Mouse (Mus musculus) neural tube, embryonic 13.5 days (tissue): ENCODE measurements around the gene Tubg2. TPM values are rescaled to one million over a fixed set of nuclear protein-coding genes. Genes with fewer than 3 reads are reported as not detected.
A peak's percentile ranks its signal among the peaks of the same experiment; 100 is the strongest.
"Not testable (repeated sequence)": the region's sequence is repeated elsewhere in the genome, so short reads cannot be mapped to it uniquely, and the experiment has no call there.

Experiments
- ATAC-seq: fragments of 200-750 bp; cut with Nextera tagmentation; 2 replicates; pipeline ENCODE4 v1.8.0; 2017; ENCODE audit warnings: low read depth, mild to moderate bottlenecking, moderate TSS enrichment, moderate library complexity
- H3K27ac ChIP-seq: fragments of 300-500 bp; sonication (generic); replicated peaks from 2 replicates; pipeline ENCODE4 v1.5.1; 2015; ENCODE audit warnings: moderate library complexity, mild to moderate bottlenecking, inconsistent platforms
- H3K27me3 ChIP-seq: fragments of 300-500 bp; sonication (generic); 2 replicates; pipeline ENCODE4 v1.6.1; 2015; ENCODE audit warnings: mild to moderate bottlenecking, inconsistent platforms
- H3K36me3 ChIP-seq: fragments of 300-500 bp; sonication (generic); 2 replicates; pipeline ENCODE4 v1.6.1; 2015; ENCODE audit warnings: mild to moderate bottlenecking, inconsistent platforms
- H3K4me1 ChIP-seq: fragments of 300-500 bp; sonication (generic); replicated peaks from 2 replicates; pipeline ENCODE4 v1.6.1; 2015; ENCODE audit warnings: inconsistent platforms
- H3K4me2 ChIP-seq: fragments of 300-500 bp; sonication (generic); 2 replicates; pipeline ENCODE4 v1.6.1; 2015; ENCODE audit warnings: inconsistent platforms, mild to moderate bottlenecking, moderate library complexity
- H3K4me3 ChIP-seq: fragments of 300-500 bp; sonication (generic); 2 replicates; pipeline ENCODE4 v1.5.1; 2015; ENCODE audit warnings: mild to moderate bottlenecking, inconsistent platforms
- H3K9ac ChIP-seq: fragments of 300-500 bp; sonication (generic); 2 replicates; pipeline ENCODE4 v1.6.1; 2015; ENCODE audit warnings: moderate library complexity, mild to moderate bottlenecking, inconsistent platforms
- H3K9me3 ChIP-seq: fragments of 300-500 bp; sonication (generic); 2 replicates; pipeline ENCODE4 v1.6.1; 2016; ENCODE audit warnings: inconsistent platforms
- WGBS: fragments of 180-500 bp; shearing (Covaris S2); methylation state at CpG from one replicate; pipeline ENCODE4 v1.1.7; 2015; 5-methylcytosine and 5-hydroxymethylcytosine counted together
- polyA plus RNA-seq: library from polyadenylated mRNA; unstranded; fragments of >200 nt; fragmentation: Nextera tagmentation; extraction: Ambion mirVana; gene quantifications from 2 replicates; pipeline ENCODE4 v1.2.1, GENCODE M21; 2015

Tubg2 gene
- polyA plus RNA-seq, 1 experiment from 2014 or later = 38.9 TPM

DNA sequence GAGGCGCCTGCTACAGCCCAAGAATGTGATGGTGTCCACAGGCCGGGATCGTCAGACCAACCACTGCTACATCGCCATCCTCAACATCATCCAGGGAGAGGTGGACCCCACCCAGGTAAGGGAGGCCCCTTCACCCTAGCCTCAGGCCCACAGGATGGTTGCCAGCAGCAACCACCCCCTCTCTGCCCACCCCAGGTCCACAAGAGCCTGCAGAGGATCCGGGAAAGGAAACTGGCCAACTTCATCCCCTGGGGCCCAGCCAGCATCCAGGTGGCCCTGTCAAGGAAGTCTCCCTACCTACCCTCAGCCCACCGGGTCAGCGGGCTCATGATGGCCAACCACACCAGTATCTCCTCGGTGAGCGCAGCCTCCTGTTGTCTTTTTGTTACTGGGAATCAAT lies 30.7 kb upstream of the Tubg2 start:
- 95% methylated on average over 9 of the region's 9 CpGs for WGBS
- peaks cover 47% of the 10 kb centered on the region for H3K36me3 ChIP-seq
- H3K4me1 ChIP-seq = peaks cover 16% of the 10 kb centered on the region
- H3K27ac ChIP-seq, H3K9me3 ChIP-seq, H3K4me3 ChIP-seq, H3K4me2 ChIP-seq, H3K9ac ChIP-seq, ATAC-seq, H3K27me3 ChIP-seq: not testable (repeated sequence)

DNA sequence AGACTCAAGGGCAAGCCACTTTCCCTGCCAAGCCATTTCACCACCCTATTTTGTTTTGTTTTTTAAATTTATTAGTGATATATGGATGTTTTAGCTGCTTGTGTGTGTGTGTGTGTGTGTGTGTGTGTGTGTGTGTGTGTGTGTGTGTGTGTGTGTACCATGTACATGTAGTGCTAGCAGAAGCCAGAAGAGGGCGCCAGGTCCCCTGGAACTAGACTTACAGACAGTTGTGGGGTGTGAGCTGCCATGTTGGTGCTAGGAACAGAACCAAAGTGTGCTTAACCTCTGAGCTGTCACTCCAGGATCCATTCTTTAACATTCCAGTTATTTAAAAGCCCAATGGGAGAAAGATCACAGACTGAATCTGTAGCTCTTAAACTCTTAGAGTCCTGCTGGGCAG lies 28.6 kb upstream of the Tubg2 start:
- Histone ChIP-seq H3K9me3 (no peaks in the 10 kb centered on the region), H3K27me3 (no peaks in the 10 kb centered on the region), H3K4me1 (no peaks in the 10 kb centered on the region), H3K9ac (no peak overlapping the region), H3K36me3 (peaks cover 47% of the 10 kb centered on the region), H3K27ac (no peak overlapping the region), H3K4me2 (no peak overlapping the region), H3K4me3 (no peak overlapping the region)
- 91% methylated on average over 1 of the region's 1 CpGs for WGBS
- no peak for ATAC-seq

DNA sequence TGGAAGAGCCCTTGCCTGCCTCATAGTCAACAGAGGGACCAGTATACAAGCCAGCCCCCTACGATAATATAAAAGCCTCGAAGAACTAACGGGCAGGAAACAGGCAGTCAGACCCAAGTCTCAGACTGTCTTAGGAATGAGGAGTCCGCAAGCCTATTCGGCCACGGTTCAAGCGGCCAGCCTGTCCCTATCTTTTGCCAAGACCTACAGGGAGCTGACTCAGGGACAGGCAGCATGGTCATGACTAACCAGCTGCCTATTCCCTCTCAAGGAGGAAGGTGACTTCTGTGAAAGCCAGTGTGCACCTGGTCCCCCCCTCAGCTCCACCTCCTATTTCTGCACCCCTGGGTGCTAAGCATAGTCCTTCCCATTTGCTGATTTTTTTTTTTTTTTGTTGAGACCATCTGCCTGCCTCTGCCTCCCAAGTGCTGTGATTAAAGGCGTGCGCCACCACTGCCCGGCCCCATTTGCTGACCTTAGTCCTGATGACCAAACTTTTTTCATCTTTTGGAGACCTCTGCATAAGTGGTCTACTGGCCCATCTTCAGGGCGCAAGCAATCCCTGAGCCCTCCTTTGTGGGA lies 26.6 kb upstream of the Tubg2 start:
- peaks cover 27% of the 10 kb centered on the region for H3K36me3 ChIP-seq
- no peak overlapping the region for H3K4me3 ChIP-seq
- no peak for ATAC-seq
- 81% methylated on average over 11 of the region's 11 CpGs for WGBS
- no peak overlapping the region for H3K4me2 ChIP-seq
- no peak overlapping the region for H3K9ac ChIP-seq
- no peaks in the 10 kb centered on the region for H3K27me3 ChIP-seq
- H3K9me3 ChIP-seq = no peaks in the 10 kb centered on the region
- H3K27ac ChIP-seq = no peak overlapping the region
- no peaks in the 10 kb centered on the region for H3K4me1 ChIP-seq

DNA sequence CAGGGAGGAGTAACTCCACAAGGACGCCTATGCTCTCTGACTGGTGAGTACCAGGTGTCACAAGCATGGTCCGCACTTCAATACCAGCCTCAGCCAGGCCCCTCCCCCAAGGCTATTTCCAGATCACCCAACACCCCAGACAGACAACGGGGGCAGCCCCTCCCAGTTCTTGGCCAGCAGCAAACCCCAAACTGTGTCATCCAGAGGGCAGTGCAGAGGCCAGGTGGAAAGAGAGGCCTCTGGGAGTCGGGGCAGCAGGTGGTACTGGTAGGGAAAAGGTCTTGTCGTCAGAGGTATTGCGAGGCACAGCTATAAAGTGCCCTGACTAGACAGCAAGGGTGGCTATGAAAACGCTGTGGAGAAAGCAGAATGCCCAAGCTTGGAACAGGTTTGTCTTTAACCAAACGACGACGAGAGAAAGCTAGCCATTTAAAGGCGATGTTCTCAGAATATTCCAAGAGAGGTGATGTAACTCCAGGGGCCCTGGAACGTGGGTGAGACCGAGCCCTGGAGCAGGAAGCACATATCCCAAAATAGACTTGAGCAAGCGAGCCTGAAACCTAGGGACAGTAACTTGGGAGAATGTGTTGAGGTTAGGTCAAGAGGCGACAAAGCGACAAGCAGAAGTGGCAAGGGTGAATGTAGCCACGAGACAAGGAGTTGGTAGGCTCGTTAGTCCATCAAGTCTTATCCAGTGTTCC lies 25.5 kb upstream of the Tubg2 start:
- Histone ChIP-seq H3K27me3 (peaks cover 4% of the 10 kb centered on the region; the same call in 1 of the 2 replicates), H3K4me1 (no peaks in the 10 kb centered on the region), H3K4me2 (no peak overlapping the region), H3K27ac (no peak overlapping the region), H3K4me3 (no peak overlapping the region), H3K9ac (no peak overlapping the region), H3K9me3 (no peaks in the 10 kb centered on the region), H3K36me3 (peaks cover 22% of the 10 kb centered on the region)
- no peak for ATAC-seq
- 46% methylated on average over 18 of the region's 18 CpGs for whole genome bisulfite sequencing

DNA sequence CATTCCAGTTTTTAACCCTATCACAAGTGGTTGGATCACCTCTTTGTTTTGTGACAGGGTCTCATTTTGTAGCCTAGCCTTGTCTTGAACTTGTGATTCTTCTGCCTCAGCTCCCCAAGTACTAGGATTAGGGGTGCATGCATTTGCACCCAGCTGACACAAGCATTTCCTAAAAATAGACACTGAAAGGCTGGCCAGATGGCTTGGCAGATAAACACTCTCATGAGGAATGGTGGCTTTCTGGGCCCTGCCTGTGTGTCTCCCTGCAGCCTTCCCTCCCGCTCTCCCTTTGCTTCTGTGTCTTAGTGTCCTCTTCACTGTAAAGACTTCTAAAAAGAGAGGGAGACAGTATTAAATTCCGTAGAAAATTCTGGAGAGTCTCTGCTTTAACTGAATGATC lies 24.5 kb upstream of the Tubg2 start:
- 94% methylated on average over 2 of the region's 2 CpGs for WGBS

DNA sequence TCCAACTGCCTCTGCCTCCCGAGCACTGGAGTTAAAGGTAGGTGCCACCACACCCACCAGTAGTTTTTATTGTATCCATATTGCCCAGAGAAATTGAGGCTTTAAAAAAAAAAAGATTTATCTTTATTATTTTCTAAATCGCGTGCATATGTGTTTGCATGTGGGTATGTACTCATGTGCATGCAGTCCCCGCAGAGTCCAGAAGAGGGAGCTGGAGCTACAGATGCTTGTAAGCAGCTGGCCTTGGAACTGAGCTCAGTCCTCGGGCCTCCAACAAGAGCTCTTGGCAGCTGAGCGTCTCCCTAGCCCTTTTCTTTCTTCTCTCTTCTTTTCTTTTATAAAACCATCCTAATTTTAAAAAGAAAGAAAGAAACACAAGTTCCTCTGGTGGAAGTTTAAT lies 24.0 kb upstream of the Tubg2 start:
- WGBS = 89% methylated on average over 6 of the region's 6 CpGs
- no peak overlapping the region for H3K9ac ChIP-seq
- H3K27ac ChIP-seq = no peak overlapping the region
- peaks cover 8% of the 10 kb centered on the region for H3K36me3 ChIP-seq
- H3K4me3 ChIP-seq = no peak overlapping the region
- no peaks in the 10 kb centered on the region for H3K9me3 ChIP-seq
- H3K27me3 ChIP-seq = peaks cover 4% of the 10 kb centered on the region; the same call in 1 of the 2 replicates
- H3K4me1 ChIP-seq = no peaks in the 10 kb centered on the region
- no peak for ATAC-seq
- no peak overlapping the region for H3K4me2 ChIP-seq

More for the DNA sequence above, 24.5 kb upstream of the Tubg2 start:
- no peak for ATAC-seq
- no peaks in the 10 kb centered on the region for H3K9me3 ChIP-seq
- no peak overlapping the region for H3K27ac ChIP-seq
- H3K4me1 ChIP-seq = no peaks in the 10 kb centered on the region
- no peak overlapping the region for H3K9ac ChIP-seq
- peaks cover 4% of the 10 kb centered on the region; the same call in 1 of the 2 replicates for H3K27me3 ChIP-seq
- peaks cover 13% of the 10 kb centered on the region for H3K36me3 ChIP-seq
- no peak overlapping the region for H3K4me3 ChIP-seq
- H3K4me2 ChIP-seq = no peak overlapping the region

DNA sequence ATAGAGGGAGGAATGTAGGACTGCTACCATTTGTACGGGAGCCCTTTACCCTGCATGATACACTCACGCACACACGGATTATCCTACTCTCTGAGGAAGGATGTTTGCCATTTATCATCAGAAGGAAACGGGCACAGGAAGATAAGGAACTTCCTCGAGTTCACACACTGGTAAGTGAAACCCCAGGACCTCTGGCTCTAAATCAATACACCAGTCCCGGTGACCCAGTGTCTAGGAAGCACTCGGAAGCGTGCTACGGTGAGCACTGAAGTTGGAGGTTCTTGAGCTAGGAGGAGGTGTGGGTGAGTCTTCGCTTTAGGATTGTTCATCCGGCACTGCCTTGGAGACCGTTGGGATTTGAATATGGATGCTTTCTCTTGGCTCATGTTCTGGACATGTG lies 22.7 kb upstream of the Tubg2 start:
- WGBS = 76% methylated on average over 12 of the region's 12 CpGs
- no peaks in the 10 kb centered on the region for H3K9me3 ChIP-seq
- ATAC-seq = no peak

DNA sequence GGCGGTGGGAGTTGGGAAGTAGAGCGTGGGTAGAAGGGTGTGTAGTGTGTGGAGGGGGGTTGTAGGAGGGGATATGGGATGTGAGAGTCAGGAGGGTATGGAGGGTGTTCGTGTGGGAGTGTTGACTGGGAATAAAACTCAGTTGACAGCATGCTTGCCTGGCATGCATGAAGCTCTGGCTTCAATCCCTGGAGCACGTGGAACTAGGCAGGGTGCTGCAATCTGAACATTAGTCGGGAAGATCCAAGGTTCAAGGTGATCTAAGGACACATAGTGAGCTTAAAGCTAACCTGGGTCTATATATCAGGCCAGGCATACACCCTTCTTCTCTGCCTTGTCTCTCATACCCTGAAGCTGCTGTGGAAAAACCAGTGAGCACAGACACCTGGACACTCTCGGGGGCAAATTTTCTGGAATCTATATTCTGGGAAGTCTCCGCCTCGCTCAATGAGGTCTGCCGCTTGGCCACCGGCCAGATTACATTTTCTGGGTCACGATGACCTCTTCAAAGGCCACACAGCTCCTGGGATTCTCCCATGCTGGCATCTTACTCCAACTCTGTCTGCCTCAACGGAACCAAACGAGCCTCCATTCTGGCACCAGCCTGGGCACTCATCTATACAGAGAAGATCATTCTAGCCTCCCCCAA lies 21.4 kb upstream of the Tubg2 start:
- 86% methylated on average over 13 of the region's 13 CpGs for WGBS
- Histone ChIP-seq H3K4me2 (no peak overlapping the region), H3K9ac (no peak overlapping the region), H3K36me3 (no peaks in the 10 kb centered on the region), H3K27ac (no peak overlapping the region), H3K27me3 (peaks cover 4% of the 10 kb centered on the region; the same call in 1 of the 2 replicates), H3K4me1 (peaks cover 7% of the 10 kb centered on the region; the same call in 1 of the 2 replicates), H3K4me3 (no peak overlapping the region), H3K9me3 (no peaks in the 10 kb centered on the region)
- ATAC-seq = no peak

More for the DNA sequence above, 22.7 kb upstream of the Tubg2 start:
- Histone ChIP-seq H3K27ac (no peak overlapping the region), H3K36me3 (no peaks in the 10 kb centered on the region), H3K9ac (no peak overlapping the region), H3K4me1 (no peaks in the 10 kb centered on the region), H3K4me3 (no peak overlapping the region), H3K4me2 (no peak overlapping the region), H3K27me3 (peaks cover 4% of the 10 kb centered on the region; the same call in 1 of the 2 replicates)

DNA sequence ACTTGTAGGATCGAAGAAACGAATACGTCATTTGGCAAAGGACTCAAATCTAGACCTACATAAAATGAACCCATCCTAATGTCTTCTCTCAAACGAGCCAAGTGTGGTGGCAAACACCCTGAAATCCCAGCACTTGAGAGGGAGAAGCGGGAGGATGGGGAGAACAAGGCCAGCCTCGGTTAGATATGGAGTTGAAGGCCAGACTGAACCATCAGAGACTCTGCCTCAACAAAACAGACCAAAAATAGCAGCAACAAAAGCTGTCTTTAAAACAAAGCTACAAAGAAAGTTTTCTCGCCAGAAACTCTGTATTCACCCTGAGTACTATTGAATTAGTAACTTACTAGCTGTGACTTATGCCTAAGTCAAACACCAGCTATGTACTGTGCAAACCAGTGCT lies 18.7 kb upstream of the Tubg2 start:
- no peak for ATAC-seq
- no peak overlapping the region for H3K4me2 ChIP-seq
- no peak overlapping the region for H3K27ac ChIP-seq
- no peak overlapping the region for H3K4me3 ChIP-seq
- H3K36me3 ChIP-seq = no peaks in the 10 kb centered on the region
- peaks cover 10% of the 10 kb centered on the region; the same call in 1 of the 2 replicates for H3K4me1 ChIP-seq
- no peak overlapping the region for H3K9ac ChIP-seq
- 72% methylated on average over 7 of the region's 7 CpGs for WGBS
- peaks cover 8% of the 10 kb centered on the region; the same call in 1 of the 2 replicates for H3K27me3 ChIP-seq
- no peaks in the 10 kb centered on the region for H3K9me3 ChIP-seq

DNA sequence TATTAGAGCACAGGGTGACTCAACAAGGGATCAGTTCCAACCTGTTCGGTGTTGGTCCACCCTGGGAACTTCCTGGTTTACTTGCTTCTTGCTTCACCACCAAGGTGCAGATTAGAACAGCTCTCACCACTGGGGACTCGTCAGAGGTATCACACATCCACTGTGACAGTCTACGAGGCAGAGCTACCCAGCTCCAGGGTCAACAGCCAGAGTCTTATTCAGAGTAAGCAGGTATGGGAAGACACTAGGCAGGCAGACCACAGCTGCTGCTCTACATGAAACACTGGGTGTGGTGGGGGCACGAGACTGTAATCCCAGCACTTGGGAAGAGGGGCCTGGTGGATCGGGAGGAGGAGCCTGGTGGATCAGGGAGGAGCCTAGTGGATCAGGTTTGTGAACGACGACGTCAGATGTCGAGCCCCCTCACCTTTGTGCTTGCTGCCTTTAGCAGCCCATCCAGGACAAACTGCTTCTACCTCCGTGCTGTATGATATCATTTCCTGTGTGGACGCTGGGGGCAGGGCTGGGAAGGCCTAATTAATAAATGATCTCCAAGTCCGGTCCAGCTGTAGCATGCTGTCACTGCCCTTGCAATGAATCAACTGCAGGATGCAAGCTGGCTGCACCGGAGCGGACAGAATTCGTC lies 17.0 kb upstream of the Tubg2 start:
- Histone ChIP-seq H3K9ac (0 out of 2 replicates have a peak overlapping the region, but pooled peaks have one; percentile 17), H3K27me3 (peaks cover 8% of the 10 kb centered on the region; the same call in 1 of the 2 replicates), H3K4me1 (peaks cover 13% of the 10 kb centered on the region), H3K4me3 (peak overlapping the region; percentile 7; the same call in 1 of the 2 replicates), H3K36me3 (no peaks in the 10 kb centered on the region), H3K27ac (peak overlapping the region; percentile 71), H3K4me2 (peak overlapping the region; percentile 42), H3K9me3 (no peaks in the 10 kb centered on the region)
- peak; percentile 59 for ATAC-seq
- WGBS = 18% methylated on average over 15 of the region's 15 CpGs

DNA sequence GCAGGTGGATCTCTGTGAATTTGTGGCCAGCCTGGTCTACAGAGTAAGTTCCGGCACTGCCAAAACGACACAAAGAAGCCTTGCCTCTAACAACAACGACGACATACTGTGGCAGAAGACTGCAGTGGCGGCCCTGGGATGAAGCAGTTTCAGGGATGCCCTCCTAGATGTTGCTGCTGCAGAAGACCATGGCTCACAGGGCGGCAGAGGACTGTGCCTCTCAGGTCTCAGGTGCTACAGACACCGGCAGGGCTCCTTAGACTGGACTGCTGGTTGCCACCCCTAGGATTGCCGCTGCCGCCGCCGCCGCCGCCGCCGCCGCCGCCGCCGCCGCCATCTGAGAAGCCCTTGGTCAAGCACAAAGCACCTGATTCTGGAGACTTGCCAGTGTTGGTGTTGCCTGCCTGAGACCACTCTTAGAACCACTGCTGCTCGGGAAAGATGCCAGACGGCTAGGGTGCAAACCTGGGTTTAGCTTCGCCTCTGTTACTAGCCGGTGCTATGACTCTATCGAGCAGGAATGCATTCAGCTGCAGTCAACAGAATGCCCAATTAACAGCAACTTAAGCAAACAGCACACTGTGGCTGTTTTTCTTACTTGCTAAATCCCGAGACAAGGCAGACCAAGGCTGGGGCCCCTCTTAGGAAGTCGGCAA lies 15.4 kb upstream of the Tubg2 start:
- 0 out of 2 replicates have a peak, but pooled peaks cover 3% of the 10 kb centered on the region for H3K27me3 ChIP-seq
- H3K4me3 ChIP-seq = peak overlapping the region; percentile 28
- no peaks in the 10 kb centered on the region for H3K9me3 ChIP-seq
- no peaks in the 10 kb centered on the region for H3K36me3 ChIP-seq
- 0 out of 2 replicates have a peak, but pooled peaks have one; percentile 13 for ATAC-seq
- peak overlapping the region; percentile 59 for H3K9ac ChIP-seq
- peak overlapping the region; percentile 53 for H3K4me2 ChIP-seq
- peak overlapping the region; percentile 34 for H3K27ac ChIP-seq
- H3K4me1 ChIP-seq = peaks cover 18% of the 10 kb centered on the region
- WGBS = 46% methylated on average over 27 of the region's 27 CpGs
